Mouse (Mus musculus) CH12.LX (cell line): ENCODE measurements around the gene Mlxip. TPM values are rescaled to one million over a fixed set of nuclear protein-coding genes. Genes with fewer than 3 reads are reported as not detected.

Experiments
- DNase-seq: peaks from one replicate; pipeline ENCODE4 v3.0.0-alpha.2; 2013; ENCODE audit errors: extremely low read depth
- H3K27ac ChIP-seq: 2 replicates; pipeline ENCODE4 v1.5.1; 2012; ENCODE audit warnings: low read depth, mild to moderate bottlenecking, control low read depth, moderate library complexity; ENCODE audit not compliant: insufficient read depth
- H3K27me3 ChIP-seq: replicated peaks from 2 replicates; pipeline ENCODE3; 2012; ENCODE audit warnings: inconsistent platforms
- H3K36me3 ChIP-seq, 2 experiments: replicated peaks in 1 of 2; 2 replicates each; pipeline versions ENCODE3 to v1.6.1; 2012; ENCODE audit warnings: inconsistent platforms in 1 of 2, low read length in 1 of 2, mild to moderate bottlenecking in 1 of 2, mixed read lengths in 1 of 2, moderate library complexity in 1 of 2; ENCODE audit not compliant: control insufficient read depth in 1 of 2, insufficient read depth in 1 of 2
- H3K4me1 ChIP-seq, 2 experiments: 2 replicates each; pipeline ENCODE4 v1.6.1; 2012; ENCODE audit warnings: inconsistent platforms in 1 of 2, moderate library complexity in 1 of 2; ENCODE audit not compliant: insufficient read depth in 2 of 2, control insufficient read depth in 1 of 2
- H3K4me2 ChIP-seq: 2 replicates; pipeline ENCODE4 v1.6.1; 2012; ENCODE audit warnings: low read depth, mild to moderate bottlenecking, control low read depth; ENCODE audit not compliant: poor library complexity, insufficient read depth, severe bottlenecking
- H3K4me3 ChIP-seq, 3 experiments: fragments of 150-350 bp in 1 of 3; sonication (generic) in 1 of 3; replicated peaks in 1 of 3; 2 replicates each; pipeline versions ENCODE3 to v1.5.1; 2011 to 2012; ENCODE audit warnings: low read depth in 2 of 3, low read length in 2 of 3, mild to moderate bottlenecking in 2 of 3, moderate library complexity in 2 of 3, control low read depth in 1 of 3, improper control_type of control experiment in 1 of 3, inconsistent platforms in 1 of 3, mixed read lengths in 1 of 3; ENCODE audit not compliant: poor library complexity in 1 of 3
- H3K79me2 ChIP-seq: replicated peaks from 2 replicates; pipeline ENCODE4 v1.6.1; 2012; ENCODE audit warnings: mild to moderate bottlenecking, moderate library complexity; ENCODE audit not compliant: control insufficient read depth, poor library complexity, insufficient read depth, severe bottlenecking; ENCODE audit errors: extremely low read depth
- H3K9ac ChIP-seq: 2 replicates; pipeline ENCODE4 v1.6.1; 2012; ENCODE audit warnings: low read depth, mild to moderate bottlenecking, control low read depth, moderate library complexity; ENCODE audit not compliant: insufficient read depth
- H3K9me3 ChIP-seq: replicated peaks from 2 replicates; pipeline ENCODE3; 2012; ENCODE audit warnings: low read length, inconsistent platforms, mixed read lengths
- BHLHE40 ChIP-seq: IDR thresholded peaks from 2 replicates; pipeline ENCODE4 v1.6.1; 2011; ENCODE audit warnings: mild to moderate bottlenecking, low read depth, low read length, improper control_type of control experiment
- CHD1 ChIP-seq: IDR thresholded peaks from 2 replicates; pipeline ENCODE4 v1.6.1; 2012; ENCODE audit warnings: low read depth, low read length, improper control_type of control experiment, inconsistent platforms
- CTCF ChIP-seq, 2 experiments: IDR thresholded peaks in 1 of 2; conservative IDR thresholded peaks in 1 of 2; 2 replicates each; pipeline ENCODE4 v1.5.1; 2011 to 2012; ENCODE audit warnings: low read depth in 2 of 2, low read length in 2 of 2, improper control_type of control experiment in 1 of 2, inconsistent platforms in 1 of 2, mild to moderate bottlenecking in 1 of 2, moderate library complexity in 1 of 2
- E2F4 ChIP-seq: IDR thresholded peaks from 2 replicates; pipeline ENCODE4 v1.6.1; 2011; ENCODE audit warnings: low read depth, low read length, improper control_type of control experiment; ENCODE audit not compliant: insufficient replicate concordance
- ELF1 ChIP-seq: IDR thresholded peaks from 2 replicates; pipeline ENCODE4 v1.6.1; 2014; ENCODE audit warnings: low read depth, mild to moderate bottlenecking, inconsistent platforms, low read length, improper control_type of control experiment
- EP300 ChIP-seq: IDR thresholded peaks from 2 replicates; pipeline ENCODE4 v1.6.1; 2011; ENCODE audit warnings: low read length, improper control_type of control experiment
- ETS1 ChIP-seq: conservative IDR thresholded peaks from 2 replicates; pipeline ENCODE4 v1.6.1; 2012; ENCODE audit warnings: low read depth, mild to moderate bottlenecking, inconsistent platforms, low read length, improper control_type of control experiment, moderate library complexity
- IRF4 ChIP-seq: IDR thresholded peaks from 2 replicates; pipeline ENCODE4 v1.6.1; 2014; ENCODE audit warnings: low read depth, mild to moderate bottlenecking, inconsistent platforms, low read length, improper control_type of control experiment
- KAT2A ChIP-seq: IDR thresholded peaks from 2 replicates; pipeline ENCODE4 v1.6.1; 2012; ENCODE audit warnings: low read length, improper control_type of control experiment, inconsistent platforms; ENCODE audit not compliant: insufficient replicate concordance
- MAFK ChIP-seq: IDR thresholded peaks from 2 replicates; pipeline ENCODE4 v1.6.1; 2011; ENCODE audit warnings: low read length, improper control_type of control experiment; ENCODE audit not compliant: insufficient replicate concordance
- MAX ChIP-seq: IDR thresholded peaks from 2 replicates; pipeline ENCODE4 v1.6.1; 2011; ENCODE audit warnings: low read length, improper control_type of control experiment
- MEF2A ChIP-seq: IDR thresholded peaks from 2 replicates; pipeline ENCODE4 v1.6.1; 2014; ENCODE audit warnings: low read depth, mild to moderate bottlenecking, inconsistent platforms, low read length, improper control_type of control experiment, borderline replicate concordance
- MYC ChIP-seq: IDR thresholded peaks from 2 replicates; pipeline ENCODE4 v1.6.1; 2011; ENCODE audit warnings: low read depth, mild to moderate bottlenecking, improper control_type of control experiment, low read length
- NELFE ChIP-seq: IDR thresholded peaks from 2 replicates; pipeline ENCODE4 v1.6.1; 2011; ENCODE audit warnings: low read depth, low read length, improper control_type of control experiment
- NRF1 ChIP-seq: IDR thresholded peaks from 2 replicates; pipeline ENCODE4 v1.6.1; 2014; ENCODE audit warnings: low read depth, mild to moderate bottlenecking, inconsistent platforms, low read length, improper control_type of control experiment, moderate library complexity
- PAX5 ChIP-seq: IDR thresholded peaks from 2 replicates; pipeline ENCODE4 v1.6.1; 2012; ENCODE audit warnings: low read length, inconsistent platforms, mixed read lengths
- POLR2A ChIP-seq: IDR thresholded peaks from 2 replicates; pipeline ENCODE4 v1.6.1; 2011; ENCODE audit warnings: low read depth, mild to moderate bottlenecking, improper control_type of control experiment, low read length
- POLR2AphosphoS2 ChIP-seq: IDR thresholded peaks from 2 replicates; pipeline ENCODE4 v1.6.1; 2011; ENCODE audit warnings: low read depth, low read length, improper control_type of control experiment
- RAD21 ChIP-seq: IDR thresholded peaks from 2 replicates; pipeline ENCODE4 v1.6.1; 2011; ENCODE audit warnings: low read depth, mild to moderate bottlenecking, low read length, improper control_type of control experiment, moderate library complexity
- RCOR1 ChIP-seq: conservative IDR thresholded peaks from 2 replicates; pipeline ENCODE4 v1.6.1; 2012; ENCODE audit warnings: low read depth, mild to moderate bottlenecking, inconsistent platforms, low read length, improper control_type of control experiment
- SIN3A ChIP-seq: IDR thresholded peaks from 2 replicates; pipeline ENCODE4 v1.6.1; 2012; ENCODE audit warnings: low read length, improper control_type of control experiment, inconsistent platforms
- TBP ChIP-seq: conservative IDR thresholded peaks from 2 replicates; pipeline ENCODE4 v1.6.1; 2011; ENCODE audit warnings: low read depth, low read length, improper control_type of control experiment
- TCF12 ChIP-seq: IDR thresholded peaks from 2 replicates; pipeline ENCODE4 v1.6.1; 2014; ENCODE audit warnings: low read depth, mild to moderate bottlenecking, inconsistent platforms, low read length, improper control_type of control experiment
- UBTF ChIP-seq: IDR thresholded peaks from 2 replicates; pipeline ENCODE4 v1.6.1; 2012; ENCODE audit warnings: low read depth, mild to moderate bottlenecking, inconsistent platforms, low read length, improper control_type of control experiment, moderate library complexity
- USF1 ChIP-seq: IDR thresholded peaks from 2 replicates; pipeline ENCODE4 v1.6.1; 2014; ENCODE audit warnings: low read depth, mild to moderate bottlenecking, inconsistent platforms, low read length, improper control_type of control experiment
- USF2 ChIP-seq: conservative IDR thresholded peaks from 2 replicates; pipeline ENCODE4 v1.6.1; 2011; ENCODE audit warnings: low read depth, low read length, improper control_type of control experiment
- ZC3H11A ChIP-seq: IDR thresholded peaks from 2 replicates; pipeline ENCODE4 v1.6.1; 2012; ENCODE audit warnings: low read depth, mild to moderate bottlenecking, inconsistent platforms, low read length, improper control_type of control experiment
- ZKSCAN1 ChIP-seq: IDR thresholded peaks from 2 replicates; pipeline ENCODE4 v1.6.1; 2012; ENCODE audit warnings: low read depth, inconsistent platforms, low read length, improper control_type of control experiment, borderline replicate concordance
- dilution Hi-C: fragments of 300-500 bp; cut with MboI; formaldehyde crosslinking; loops from 2 replicates; pipeline ENCODE4 v1.14.3; 2020; ENCODE audit warnings: low sequenced_read_pairs; ENCODE audit not compliant: extremely low pct_unique_long_range_greater_than_20kb, extremely low pct_ligation_motif_present
- in situ Hi-C: fragments of 300-500 bp; cut with MboI; formaldehyde crosslinking; loops from 3 replicates; pipeline ENCODE4 v1.14.3; 2019; ENCODE audit warnings: low sequenced_read_pairs, low pct_ligation_motif_present, low pct_unique_long_range_greater_than_20kb, mixed read lengths
- polyA plus RNA-seq: library from polyadenylated mRNA; unstranded; fragments of >175 nt; gene quantifications from 2 replicates; pipeline ENCODE4 v1.2.1, GENCODE M21; 2012; ENCODE audit warnings: low read depth; ENCODE audit not compliant: insufficient read length
- total RNA-seq, 2 experiments: library from RNA; depleted of rRNA; stranded (reverse); fragments of 300-350 nt in 1 of 2; fragments of >200 nt in 1 of 2; gene quantifications; 2 replicates each; pipeline ENCODE4 v1.2.3; 2012 to 2014

Gene Mlxip
- total and polyA plus RNA-seq, 3 experiments = 4.3 to 17.9 (median 7.4) TPM

DNA sequence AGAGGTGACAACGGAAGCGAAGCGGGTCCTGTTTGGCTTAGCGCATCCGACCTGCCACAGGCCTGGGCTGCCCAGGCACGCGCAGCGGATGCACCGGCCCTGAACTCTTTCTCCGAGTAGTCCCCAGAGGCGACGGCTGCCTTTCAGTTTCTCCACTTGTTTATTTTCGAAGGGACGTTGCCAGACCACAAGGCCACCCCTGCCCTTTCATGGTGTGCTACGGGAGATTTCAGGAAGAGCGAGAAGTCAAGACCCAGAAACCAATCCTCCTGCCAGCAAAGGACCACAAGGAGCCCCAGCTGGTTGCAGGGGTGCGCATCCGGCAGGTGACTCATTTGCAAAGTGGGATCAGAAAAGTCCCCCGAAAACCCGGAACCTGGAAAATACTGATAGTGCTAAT lies 12.6 kb upstream of the Mlxip start:
- in situ Hi-C loops = loop anchor here (5.0 to 10.0 kb wide), 2 partner anchors 50 to 113 kb away; no protein-coding TSS in a partner anchor
- peaks cover 13% of the 10 kb centered on the region for H3K9me3 ChIP-seq
- no peaks in the 10 kb centered on the region for H3K36me3 ChIP-seq
- peak; percentile 82 for DNase-seq
- H3K4me2 ChIP-seq = peak overlapping the region; percentile 86
- dilution Hi-C loops = no loop called here
- peak overlapping the region; percentile 27 for H3K9ac ChIP-seq
- H3K27me3 ChIP-seq = peaks cover 3% of the 10 kb centered on the region
- H3K4me1 ChIP-seq = peaks cover 22 to 52% of the 10 kb centered on the region in 2 experiments
- peak overlapping the region; percentile 83 for H3K27ac ChIP-seq
- TF ChIP-seq MEF2A = peak; percentile 74; the same call in 1 of the 2 replicates
- peak; percentile 79 for TF ChIP-seq TCF12
- peak; percentile 49; the same call in 1 of the 2 replicates for TF ChIP-seq ELF1
- peak; percentile 91 for TF ChIP-seq ETS1
- no peak for TF ChIP-seq CTCF (conservative IDR thresholded peaks at IDR 0.05 in 1 of 2, IDR thresholded peaks at IDR 0.05 in 1 of 2; ENCODE audit: low read depth in 2 of 2, low read length in 2 of 2)
- 0 out of 2 replicates have a peak, but pooled peaks have one; percentile 51 for TF ChIP-seq MAFK
- peak; percentile 51; the same call in 1 of the 2 replicates for TF ChIP-seq SIN3A
- 0 out of 2 replicates have a peak, but pooled peaks have one; percentile 32 for TF ChIP-seq POLR2A
- TF ChIP-seq IRF4 = peak; percentile 84
- TF ChIP-seq UBTF = peak; percentile 79; the same call in 1 of the 2 replicates
- peak; percentile 70 for TF ChIP-seq NRF1
- TF ChIP-seq CHD1 = no peak
- TF ChIP-seq BHLHE40 = peak; percentile 97
- TF ChIP-seq EP300 = peak; percentile 68; the same call in 1 of the 2 replicates
- 0 out of 2 replicates have a peak, but pooled peaks have one; percentile 11 for TF ChIP-seq TBP
- TF ChIP-seq ZKSCAN1 = no peak
- TF ChIP-seq MAX = no peak; the same call in 1 of the 2 replicates
- TF ChIP-seq KAT2A = no peak
- no peaks in the 10 kb centered on the region for H3K79me2 ChIP-seq
- peak overlapping the region in 2 of 3 experiments; percentile 23 to 40 for H3K4me3 ChIP-seq

GRCm38 (mm10) chr5:123382686-123383085 lies 11.9 kb upstream of the Mlxip start:
- in situ Hi-C loops = loop anchor here (5.0 to 10.0 kb wide), 2 partner anchors 50 to 112 kb away; no protein-coding TSS in a partner anchor
- dilution Hi-C loops = no loop called here

More at GRCm38 (mm10) chr5:123382686-123383085, 11.9 kb upstream of the Mlxip start:
- Histone ChIP-seq H3K9ac (no peak overlapping the region), H3K4me3 (no peak overlapping the region), H3K36me3 (no peaks in the 10 kb centered on the region), H3K4me2 (peak overlapping the region; percentile 86), H3K27ac (no peak overlapping the region), H3K4me1 (peaks cover 20 to 47% of the 10 kb centered on the region in 2 experiments), H3K27me3 (peaks cover 3% of the 10 kb centered on the region), H3K9me3 (peaks cover 14% of the 10 kb centered on the region), H3K79me2 (no peaks in the 10 kb centered on the region)
- DNase-seq = no peak
- TF ChIP-seq RAD21 = no peak
- no peak for TF ChIP-seq USF1
- no peak for TF ChIP-seq MAX
- no peak for TF ChIP-seq BHLHE40
- TF ChIP-seq RCOR1 = no peak
- TF ChIP-seq UBTF = no peak
- TF ChIP-seq NELFE = no peak
- TF ChIP-seq USF2 = no peak
- TF ChIP-seq PAX5 = no peak
- TF ChIP-seq ZKSCAN1 = no peak
- TF ChIP-seq CHD1 = no peak
- TF ChIP-seq TCF12 = no peak
- TF ChIP-seq POLR2AphosphoS2 = no peak
- TF ChIP-seq MYC = no peak
- TF ChIP-seq ZC3H11A = no peak
- no peak for TF ChIP-seq ELF1
- no peak for TF ChIP-seq E2F4
